Mouse (Mus musculus): ENCODE results near the gene Krt6b. TPM values are rescaled to one million over a fixed set of nuclear protein-coding genes. Genes with fewer than 3 reads are reported as not detected.

The Krt6b gene
- not detected in 2 replicates for polyA plus RNA-seq (2014; fragmentation: Nextera tagmentation; extraction: Ambion mirVana)

DNA sequence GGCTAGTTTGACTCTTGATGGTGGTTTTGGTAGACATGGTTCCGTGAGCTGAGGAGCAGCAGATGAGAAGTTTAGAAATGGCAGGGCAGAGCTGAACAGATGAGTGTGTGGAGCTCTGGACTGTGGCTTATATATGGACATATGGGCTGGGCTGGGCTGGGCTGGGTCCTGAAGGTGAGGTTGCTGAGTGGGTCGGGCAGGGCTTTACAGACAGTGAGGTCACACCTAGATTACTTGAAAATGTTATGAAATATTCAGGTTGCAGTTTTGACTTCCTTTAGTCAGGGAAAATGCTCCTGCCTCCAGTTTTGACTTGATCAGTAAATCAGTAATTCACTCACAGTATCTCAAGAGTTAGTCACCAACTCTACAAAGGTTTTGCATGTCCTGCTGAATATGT is at the start of gene Krt6b:
TSS of gene Krt6b (minus strand) at position 101 of the 400 bp plus-strand sequence.
- no peaks in the 10 kb centered on the region for H3K4me1 ChIP-seq (replicated peaks; ENCODE audit: control insufficient read depth, insufficient read depth, low read length)
- no peak within 1 kb of the TSS for H3K4me3 ChIP-seq (ENCODE audit: low read depth, low read length)
- H3K27ac ChIP-seq (ENCODE audit: low read depth, low read length) = no peak within 1 kb of the TSS
- H3K4me2 ChIP-seq (replicated peaks; ENCODE audit: low read depth, low read length) = no peak within 1 kb of the TSS
- ATAC-seq (ENCODE audit: low FRiP score) (no peak), DNase-seq (ENCODE audit: low spot score) (no peak)
- H3K36me3 ChIP-seq (ENCODE audit: control insufficient read depth, insufficient read depth, low read length) = no peaks in the 10 kb centered on the region
- 85% methylated on average over 2 of the region's 2 CpGs for WGBS
- no peak within 1 kb of the TSS for H3K9ac ChIP-seq (ENCODE audit: low read depth, low read length)
- no peaks in the 10 kb centered on the region for H3K27me3 ChIP-seq (ENCODE audit: control insufficient read depth, insufficient read depth, low read length)
- no peaks in the 10 kb centered on the region for H3K9me3 ChIP-seq (ENCODE audit: control insufficient read depth, low read length)

DNA sequence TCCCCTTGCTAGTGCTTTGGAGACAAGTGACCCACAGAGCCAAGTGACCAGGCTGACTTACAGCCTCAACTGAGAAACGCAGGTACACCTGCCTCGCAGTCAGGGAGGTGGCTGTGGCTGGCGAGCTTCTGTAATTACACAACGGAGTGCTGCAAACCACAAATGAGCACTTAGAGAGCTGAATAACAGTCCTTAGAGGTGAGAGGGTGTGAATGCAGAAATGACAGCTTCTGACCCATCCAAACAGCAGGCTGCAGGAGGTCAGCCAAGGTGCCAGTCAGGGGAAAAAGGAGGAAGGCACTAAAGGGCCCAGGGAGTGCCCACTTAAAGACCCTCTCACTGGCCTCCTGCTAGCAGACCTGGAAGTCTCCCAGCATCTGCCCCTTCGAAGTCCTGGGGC is 44.6 kb upstream of the Krt6b start:
- no peak overlapping the region for H3K4me3 ChIP-seq (ENCODE audit: low read depth, low read length)
- H3K4me1 ChIP-seq (replicated peaks; ENCODE audit: control insufficient read depth, insufficient read depth, low read length) = no peaks in the 10 kb centered on the region
- no peaks in the 10 kb centered on the region for H3K9me3 ChIP-seq (ENCODE audit: control insufficient read depth, low read length)
- H3K4me2 ChIP-seq (replicated peaks; ENCODE audit: low read depth, low read length) = no peak overlapping the region
- ATAC-seq (ENCODE audit: low FRiP score) = no peak
- no peak overlapping the region for H3K9ac ChIP-seq (ENCODE audit: low read depth, low read length)
- H3K27me3 ChIP-seq (ENCODE audit: control insufficient read depth, insufficient read depth, low read length) = no peaks in the 10 kb centered on the region
- WGBS = 69% methylated on average over 5 of the region's 5 CpGs
- no peak for DNase-seq (ENCODE audit: low spot score)
- no peaks in the 10 kb centered on the region for H3K36me3 ChIP-seq (ENCODE audit: control insufficient read depth, insufficient read depth, low read length)
- H3K27ac ChIP-seq (ENCODE audit: low read depth, low read length) = no peak overlapping the region

- no peaks in the 10 kb centered on the region for H3K4me1 ChIP-seq (replicated peaks; ENCODE audit: control insufficient read depth, insufficient read depth, low read length)
- WGBS = 78% methylated on average over 3 of the region's 3 CpGs
- H3K27ac ChIP-seq (ENCODE audit: low read depth, low read length) = no peak overlapping the region
- no peak overlapping the region for H3K4me3 ChIP-seq (ENCODE audit: low read depth, low read length)
- DNase-seq (ENCODE audit: low spot score) (no peak), ATAC-seq (ENCODE audit: low FRiP score) (no peak)
- no peaks in the 10 kb centered on the region for H3K9me3 ChIP-seq (ENCODE audit: control insufficient read depth, low read length)
- no peak overlapping the region for H3K9ac ChIP-seq (ENCODE audit: low read depth, low read length)
- H3K27me3 ChIP-seq (ENCODE audit: control insufficient read depth, insufficient read depth, low read length) = no peaks in the 10 kb centered on the region
- no peak overlapping the region for H3K4me2 ChIP-seq (replicated peaks; ENCODE audit: low read depth, low read length)
- H3K36me3 ChIP-seq (ENCODE audit: control insufficient read depth, insufficient read depth, low read length) = no peaks in the 10 kb centered on the region
These were observed 35.7 kb upstream of the Krt6b start for GRCm38 (mm10) chr15:101715831-101716230.

DNA sequence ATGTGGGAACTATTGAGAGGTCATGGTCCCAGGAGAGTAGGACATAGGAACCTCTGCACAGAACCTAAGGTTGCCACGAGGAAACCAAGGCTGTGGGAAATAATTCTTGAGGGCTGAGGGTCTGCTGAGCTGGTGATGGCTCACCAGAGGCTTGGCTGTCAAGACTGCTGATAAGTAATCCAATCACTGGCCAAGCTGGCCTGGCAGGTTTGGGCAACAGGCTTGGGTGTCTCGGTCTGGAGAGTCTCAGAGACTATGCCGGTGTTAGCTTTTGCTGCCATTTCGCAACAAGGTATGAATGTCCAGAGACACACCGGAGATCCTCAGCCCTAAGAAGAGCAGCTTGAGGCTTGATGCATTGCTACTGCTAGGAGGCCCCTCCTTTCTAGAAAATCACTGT is 34.3 kb upstream of the Krt6b start:
- H3K27ac ChIP-seq (ENCODE audit: low read depth, low read length) = no peak overlapping the region
- no peak overlapping the region for H3K9ac ChIP-seq (ENCODE audit: low read depth, low read length)
- DNase-seq (ENCODE audit: low spot score) (no peak), ATAC-seq (ENCODE audit: low FRiP score) (no peak)
- H3K4me2 ChIP-seq (replicated peaks; ENCODE audit: low read depth, low read length) = no peak overlapping the region
- H3K9me3 ChIP-seq (ENCODE audit: control insufficient read depth, low read length) = no peaks in the 10 kb centered on the region
- 92% methylated on average over 5 of the region's 5 CpGs for WGBS
- H3K36me3 ChIP-seq (ENCODE audit: control insufficient read depth, insufficient read depth, low read length) = no peaks in the 10 kb centered on the region
- no peaks in the 10 kb centered on the region for H3K27me3 ChIP-seq (ENCODE audit: control insufficient read depth, insufficient read depth, low read length)
- H3K4me3 ChIP-seq (ENCODE audit: low read depth, low read length) = no peak overlapping the region
- H3K4me1 ChIP-seq (replicated peaks; ENCODE audit: control insufficient read depth, insufficient read depth, low read length) = no peaks in the 10 kb centered on the region

- Histone ChIP-seq H3K36me3 (ENCODE audit: control insufficient read depth, insufficient read depth, low read length) (no peaks in the 10 kb centered on the region), H3K9ac (ENCODE audit: low read depth, low read length) (no peak overlapping the region), H3K4me2 (replicated peaks; ENCODE audit: low read depth, low read length) (no peak overlapping the region), H3K27me3 (ENCODE audit: control insufficient read depth, insufficient read depth, low read length) (no peaks in the 10 kb centered on the region), H3K4me3 (ENCODE audit: low read depth, low read length) (no peak overlapping the region), H3K4me1 (replicated peaks; ENCODE audit: control insufficient read depth, insufficient read depth, low read length) (no peaks in the 10 kb centered on the region), H3K27ac (ENCODE audit: low read depth, low read length) (no peak overlapping the region), H3K9me3 (ENCODE audit: control insufficient read depth, low read length) (no peaks in the 10 kb centered on the region)
- WGBS = 82% methylated on average over 8 of the region's 8 CpGs
- ATAC-seq (ENCODE audit: low FRiP score) = no peak
- DNase-seq (ENCODE audit: low spot score) = no peak
These were observed 33.6 kb upstream of the Krt6b start for GRCm38 (mm10) chr15:101713731-101714130.

DNA sequence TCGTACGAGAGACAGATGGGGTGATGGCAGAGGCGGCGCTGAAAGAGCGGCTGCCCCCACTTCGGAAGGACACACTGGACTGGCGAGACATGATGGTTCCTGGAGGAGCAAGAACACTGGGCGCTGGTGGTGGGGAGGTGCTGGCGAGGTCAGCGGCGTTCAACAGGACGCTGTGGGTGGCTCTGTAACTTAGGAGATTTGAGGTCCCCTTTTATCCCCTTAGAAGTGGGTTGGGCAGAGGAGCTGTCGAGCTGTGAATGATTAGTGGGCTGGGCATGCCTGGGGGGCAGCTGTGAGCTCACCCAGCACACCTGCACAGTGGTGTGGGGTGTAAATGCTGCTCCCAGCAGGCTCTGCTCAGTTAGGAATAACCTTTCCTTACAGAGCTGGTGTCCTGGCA is 32.6 kb upstream of the Krt6b start, which contains the start of gene Krt5:
TSS of gene Krt5 (minus strand) at position 179 of the 400 bp plus-strand sequence.
- H3K36me3 ChIP-seq (ENCODE audit: control insufficient read depth, insufficient read depth, low read length) = no peaks in the 10 kb centered on the region
- H3K4me2 ChIP-seq (replicated peaks; ENCODE audit: low read depth, low read length) = no peak within 1 kb of the TSS
- H3K4me3 ChIP-seq (ENCODE audit: low read depth, low read length) = no peak within 1 kb of the TSS
- 66% methylated on average over 13 of the region's 13 CpGs for WGBS
- H3K4me1 ChIP-seq (replicated peaks; ENCODE audit: control insufficient read depth, insufficient read depth, low read length) = no peaks in the 10 kb centered on the region
- no peaks in the 10 kb centered on the region for H3K9me3 ChIP-seq (ENCODE audit: control insufficient read depth, low read length)
- ATAC-seq (ENCODE audit: low FRiP score) = no peak
- no peak for DNase-seq (ENCODE audit: low spot score)
- H3K27ac ChIP-seq (ENCODE audit: low read depth, low read length) = no peak within 1 kb of the TSS
- no peak within 1 kb of the TSS for H3K9ac ChIP-seq (ENCODE audit: low read depth, low read length)
- H3K27me3 ChIP-seq (ENCODE audit: control insufficient read depth, insufficient read depth, low read length) = no peaks in the 10 kb centered on the region

- H3K4me1 ChIP-seq (replicated peaks; ENCODE audit: control insufficient read depth, insufficient read depth, low read length) = no peaks in the 10 kb centered on the region
- WGBS = 67% methylated on average over 11 of the region's 11 CpGs
- H3K4me2 ChIP-seq (replicated peaks; ENCODE audit: low read depth, low read length) = no peak overlapping the region
- no peaks in the 10 kb centered on the region for H3K36me3 ChIP-seq (ENCODE audit: control insufficient read depth, insufficient read depth, low read length)
- no peak for DNase-seq (ENCODE audit: low spot score)
- no peaks in the 10 kb centered on the region for H3K27me3 ChIP-seq (ENCODE audit: control insufficient read depth, insufficient read depth, low read length)
- H3K4me3 ChIP-seq (ENCODE audit: low read depth, low read length) = no peak overlapping the region
- H3K9ac ChIP-seq (ENCODE audit: low read depth, low read length) = no peak overlapping the region
- no peak for ATAC-seq (ENCODE audit: low FRiP score)
- no peaks in the 10 kb centered on the region for H3K9me3 ChIP-seq (ENCODE audit: control insufficient read depth, low read length)
- no peak overlapping the region for H3K27ac ChIP-seq (ENCODE audit: low read depth, low read length)
These were observed 28.6 kb upstream of the Krt6b start for GRCm38 (mm10) chr15:101708683-101709082.

GRCm38 (mm10) chr15:101707454-101707853 is 27.4 kb upstream of the Krt6b start:
- Histone ChIP-seq H3K27ac (ENCODE audit: low read depth, low read length) (no peak overlapping the region), H3K27me3 (ENCODE audit: control insufficient read depth, insufficient read depth, low read length) (no peaks in the 10 kb centered on the region), H3K9me3 (ENCODE audit: control insufficient read depth, low read length) (no peaks in the 10 kb centered on the region), H3K4me1 (replicated peaks; ENCODE audit: control insufficient read depth, insufficient read depth, low read length) (no peaks in the 10 kb centered on the region), H3K4me3 (ENCODE audit: low read depth, low read length) (no peak overlapping the region), H3K4me2 (replicated peaks; ENCODE audit: low read depth, low read length) (no peak overlapping the region), H3K9ac (ENCODE audit: low read depth, low read length) (no peak overlapping the region), H3K36me3 (ENCODE audit: control insufficient read depth, insufficient read depth, low read length) (no peaks in the 10 kb centered on the region)
- DNase-seq (ENCODE audit: low spot score) (no peak), ATAC-seq (ENCODE audit: low FRiP score) (no peak)
- WGBS = 88% methylated on average over 9 of the region's 9 CpGs

GRCm38 (mm10) chr15:101704066-101704465 is 24.0 kb upstream of the Krt6b start:
- DNase-seq (ENCODE audit: low spot score) (peak; percentile 44), ATAC-seq (ENCODE audit: low FRiP score) (no peak)
- H3K9ac ChIP-seq (ENCODE audit: low read depth, low read length) = no peak overlapping the region
- H3K27ac ChIP-seq (ENCODE audit: low read depth, low read length) = no peak overlapping the region
- no peaks in the 10 kb centered on the region for H3K9me3 ChIP-seq (ENCODE audit: control insufficient read depth, low read length)
- no peaks in the 10 kb centered on the region for H3K4me1 ChIP-seq (replicated peaks; ENCODE audit: control insufficient read depth, insufficient read depth, low read length)
- no peak overlapping the region for H3K4me2 ChIP-seq (replicated peaks; ENCODE audit: low read depth, low read length)
- WGBS = 74% methylated on average over 4 of the region's 4 CpGs
- no peak overlapping the region for H3K4me3 ChIP-seq (ENCODE audit: low read depth, low read length)
- no peaks in the 10 kb centered on the region for H3K27me3 ChIP-seq (ENCODE audit: control insufficient read depth, insufficient read depth, low read length)
- H3K36me3 ChIP-seq (ENCODE audit: control insufficient read depth, insufficient read depth, low read length) = no peaks in the 10 kb centered on the region
